ENCODE assay signal across 1 mouse cellular context in the genomic region with DNA sequence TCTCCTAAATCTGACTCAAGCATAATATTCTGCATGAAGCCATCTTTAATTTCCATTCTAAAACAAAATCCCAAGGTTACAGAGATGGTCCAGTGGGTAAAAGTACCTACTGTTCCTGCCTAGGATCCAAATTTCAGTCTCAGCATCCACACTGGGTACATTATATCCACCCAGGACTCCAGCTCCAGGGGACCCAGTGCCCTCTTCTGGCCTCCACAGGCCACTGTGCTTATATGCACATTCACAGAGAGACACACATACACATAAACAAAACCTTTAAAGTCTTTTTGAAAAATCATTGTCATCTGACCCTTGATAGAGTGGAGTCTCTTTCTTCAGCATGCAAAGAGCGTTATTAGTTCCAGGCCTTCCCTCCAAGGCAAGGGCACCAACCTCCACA.
TF ChIP-seq lines count a peak whose summit lies in the region.

No protein-coding gene starts in this region.

TF ChIP-seq in CH12.LX, 34 proteins besides CTCF, POLR2A, EP300 and RAD21 (continued from another document):
- TF ChIP-seq IRF4 (IDR thresholded peaks at IDR 0.05; ENCODE audit: low read depth, low read length): no peak
- TF ChIP-seq MAX (IDR thresholded peaks at IDR 0.05; ENCODE audit: low read length): no peak
